Mouse (Mus musculus) heart, postnatal 10 days (tissue): ENCODE measurements at regions not wholly inside any gene's neighbourhood (a gene's known extent, or its start where the extent isn't known, plus 50 kb on each side); places are given as distances from the start of the nearest gene placed in this dataset.

Source experiments
- DNase-seq, 2 experiments: peaks; one replicate each; pipeline ENCODE4 v3.0.0; 2021
- intact Hi-C: fragments of 180-260 bp; cut with DNase I; formaldehyde crosslinking; loops from one replicate; pipeline ENCODE4 v1.15.1; 2025

DNA sequence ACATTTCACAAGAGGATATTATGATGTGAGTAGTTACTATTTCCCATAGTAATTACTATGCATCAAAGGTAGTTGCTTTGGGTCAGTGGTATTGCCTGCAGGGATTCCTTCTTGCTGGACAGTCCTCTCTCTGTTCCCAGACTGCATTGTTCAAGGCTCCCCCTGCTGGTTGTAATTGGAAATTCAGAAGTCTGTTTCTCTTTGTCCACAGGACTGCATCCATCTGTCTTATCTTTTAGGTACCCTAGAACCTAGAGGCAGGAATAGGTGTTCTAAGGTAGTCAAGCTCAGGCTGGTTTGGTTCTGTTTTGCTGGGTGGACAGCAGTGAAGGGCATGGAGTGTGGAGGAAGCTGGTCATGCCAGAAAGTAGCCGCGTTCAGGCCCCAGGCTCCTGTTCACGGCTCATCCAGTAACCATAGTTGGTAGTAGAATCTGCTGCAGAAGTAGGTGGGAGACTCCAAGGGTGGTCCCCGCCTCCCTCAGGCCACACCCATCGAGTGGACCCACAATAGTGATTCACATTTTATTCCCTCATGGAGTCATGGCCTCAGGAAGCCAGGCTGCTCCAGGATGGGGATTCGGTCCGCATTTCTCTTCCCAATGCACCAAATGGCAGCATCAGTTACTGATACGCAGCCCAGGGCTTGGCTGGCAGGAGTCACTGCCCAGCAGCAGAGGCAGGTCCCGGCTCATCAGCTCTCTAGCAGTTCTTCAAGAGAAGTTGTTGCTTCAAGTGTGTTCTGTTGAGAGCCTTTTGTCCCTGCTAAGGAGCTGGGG lies 51.7 kb upstream of the Caprin1 start:
- intact Hi-C loops, result loop anchor here (2.0 kb wide), 2 partner anchors 52 to 284 kb away; partner anchors contain the start of gene Caprin1
- peak; percentile 66 to 80 for DNase-seq

DNA sequence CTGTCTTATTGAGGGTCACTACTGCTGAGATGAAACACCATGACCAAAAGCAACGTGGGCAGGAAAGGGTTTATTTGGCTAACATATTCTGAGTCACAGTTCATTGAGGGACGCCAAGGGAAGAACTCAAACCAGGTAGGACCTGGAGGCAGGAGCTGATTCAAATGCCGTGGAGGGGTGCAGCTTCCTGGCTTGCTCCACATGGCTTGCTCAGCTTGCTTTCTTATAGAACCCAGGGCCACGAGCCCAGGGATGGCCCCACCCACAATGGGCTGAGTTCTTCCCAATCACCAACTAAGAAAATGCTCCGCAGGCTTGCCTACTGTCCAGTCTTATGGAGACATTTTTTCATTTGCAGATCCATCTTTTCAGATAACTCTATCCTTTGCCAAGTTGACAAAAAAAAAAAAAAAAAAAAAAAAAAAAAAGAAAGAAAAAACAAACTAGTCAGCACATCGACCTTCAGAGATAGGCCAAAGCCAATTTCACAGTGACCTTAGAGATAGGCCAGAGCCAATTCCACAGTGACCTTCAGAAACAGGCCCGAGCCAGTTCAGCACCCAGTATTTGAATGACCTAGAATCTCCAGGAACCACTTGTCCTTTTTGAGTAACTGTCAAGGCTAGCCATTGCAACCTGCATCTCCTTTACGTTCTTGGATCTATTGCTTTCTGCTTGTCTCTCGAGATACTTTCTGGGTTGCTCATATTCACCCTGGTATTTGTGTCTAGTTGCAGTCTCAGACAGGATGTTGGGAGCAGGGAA lies 52.5 kb upstream of the Caprin1 start:
- intact Hi-C loops, result loop anchor here (2.0 kb wide), 2 partner anchors 53 to 285 kb away; partner anchors contain the start of gene Caprin1
- peak in 1 of 2 experiments; percentile 16 for DNase-seq

DNA sequence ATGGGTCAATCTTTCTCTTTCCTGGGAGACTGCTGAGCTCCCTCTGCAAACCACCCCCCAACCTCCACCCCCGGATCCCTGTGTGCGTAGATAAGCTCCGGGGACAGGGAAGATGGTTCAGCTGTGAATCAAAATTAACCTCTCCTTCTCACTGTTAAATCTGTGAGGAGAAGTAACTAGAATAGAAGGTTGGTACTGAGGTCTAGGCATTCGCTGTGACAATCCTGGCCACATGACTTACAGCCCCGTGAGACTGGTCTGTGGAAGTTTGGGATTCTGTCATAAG lies 53.0 kb upstream of the Caprin1 start:
- no peak for DNase-seq
- intact Hi-C loops, result no loop called here

DNA sequence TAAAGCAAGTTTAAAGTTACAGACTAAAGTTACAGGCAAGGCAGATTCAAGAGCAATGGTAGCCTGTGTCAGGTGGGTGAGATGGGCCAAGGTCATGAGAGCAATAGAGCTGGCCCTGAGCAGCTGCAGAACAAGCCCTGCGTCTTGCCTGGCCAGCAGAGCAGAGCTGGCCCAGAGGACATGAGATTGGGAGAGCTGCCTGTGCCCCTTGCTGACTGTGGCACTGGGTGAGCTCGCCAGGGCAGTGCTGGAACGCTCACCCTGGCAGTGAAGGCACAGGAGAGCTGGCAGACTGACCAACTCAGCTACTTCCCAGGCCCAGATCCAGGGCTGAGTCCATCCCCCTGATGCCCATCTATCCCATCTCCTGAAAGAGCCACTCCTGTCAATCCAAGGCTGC lies 53.7 kb upstream of the Caprin1 start:
- peak; percentile 34 to 52 for DNase-seq
- intact Hi-C loops, result no loop called here

DNA sequence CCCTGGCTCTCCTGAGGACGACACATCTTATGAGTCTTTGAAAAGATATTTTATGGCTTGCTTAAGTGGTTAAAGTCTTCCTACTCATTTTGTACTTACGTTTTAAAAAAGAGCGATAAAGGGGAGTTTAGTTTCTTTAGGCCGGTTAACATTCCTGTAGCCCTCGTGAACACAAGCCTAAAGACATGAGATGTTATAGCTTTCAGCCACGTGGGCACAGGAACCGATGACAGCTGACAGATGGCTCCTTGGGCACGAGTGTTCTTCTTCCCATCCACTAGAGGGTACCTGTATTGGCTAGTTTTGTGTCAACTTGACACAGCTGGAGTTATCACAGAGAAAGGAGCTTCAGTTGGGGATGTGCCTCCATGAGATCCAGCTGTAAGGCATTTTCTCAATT lies 63.8 kb upstream of the Caprin1 start:
- intact Hi-C loops, result no loop called here
- DNase-seq, result no peak

DNA sequence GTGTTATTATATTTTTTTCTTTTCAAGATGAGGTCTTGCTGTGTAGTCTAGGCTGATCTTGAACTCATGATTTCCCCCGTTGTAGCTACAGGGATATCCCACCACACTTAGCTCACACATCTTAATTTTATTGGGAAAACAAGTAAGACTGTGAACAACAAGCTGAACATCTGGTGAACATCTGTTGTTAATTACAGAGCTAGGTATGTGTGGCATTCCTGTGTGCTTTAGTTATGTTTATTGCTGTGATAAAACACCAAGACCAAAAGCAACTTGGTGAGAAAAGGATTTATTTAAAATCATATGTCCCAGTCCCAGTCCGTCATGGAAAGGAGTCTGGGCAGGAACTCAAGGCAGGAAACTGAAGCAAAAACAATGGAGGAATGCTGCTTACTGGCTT lies 66.8 kb upstream of the Caprin1 start:
- intact Hi-C loops, result no loop called here
- no peak for DNase-seq

DNA sequence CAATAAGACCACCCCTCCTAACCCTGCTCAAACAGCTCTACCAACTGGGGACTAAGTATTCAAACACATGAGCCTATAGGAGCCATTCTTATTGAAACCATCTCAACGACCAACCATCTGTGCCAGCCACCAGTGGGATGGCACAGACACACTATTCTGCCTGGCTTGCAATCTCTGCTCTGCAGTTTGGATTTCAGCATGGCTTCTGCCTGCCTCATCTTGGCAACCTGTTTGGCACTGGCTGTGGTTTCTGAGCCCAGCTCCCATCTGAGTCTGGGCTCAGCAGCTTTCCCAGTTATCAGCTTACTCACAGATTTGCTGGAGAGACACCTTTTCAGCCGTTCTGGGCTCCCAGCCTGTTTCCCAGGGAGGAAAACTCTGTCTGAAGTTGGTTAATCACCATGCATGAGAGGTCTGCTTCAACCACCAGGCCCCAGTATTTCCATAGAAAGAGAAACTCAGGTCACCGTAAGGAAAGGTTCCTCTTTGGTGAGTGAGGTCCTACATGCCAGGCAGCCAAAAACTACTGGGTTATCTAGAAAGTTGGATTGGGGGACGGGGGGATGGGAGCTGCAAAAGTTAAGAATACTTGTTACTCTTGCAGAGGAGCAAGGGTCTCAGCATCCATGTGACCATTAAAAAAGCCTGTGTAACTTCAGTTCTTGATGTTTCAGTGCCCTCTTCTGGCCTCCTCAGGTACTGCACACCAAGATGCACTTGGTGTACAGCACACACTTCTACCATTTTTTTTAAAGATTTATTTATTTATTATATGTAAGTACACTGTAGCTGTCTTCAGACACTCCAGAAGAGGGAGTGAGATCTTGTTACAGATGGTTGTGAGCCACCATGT lies 68.1 kb upstream of the Caprin1 start:
- intact Hi-C loops, result loop anchor here (5.0 kb wide), 1 partner anchor 308 kb away; no protein-coding TSS in a partner anchor
- DNase-seq, result peak; percentile 19 to 70

DNA sequence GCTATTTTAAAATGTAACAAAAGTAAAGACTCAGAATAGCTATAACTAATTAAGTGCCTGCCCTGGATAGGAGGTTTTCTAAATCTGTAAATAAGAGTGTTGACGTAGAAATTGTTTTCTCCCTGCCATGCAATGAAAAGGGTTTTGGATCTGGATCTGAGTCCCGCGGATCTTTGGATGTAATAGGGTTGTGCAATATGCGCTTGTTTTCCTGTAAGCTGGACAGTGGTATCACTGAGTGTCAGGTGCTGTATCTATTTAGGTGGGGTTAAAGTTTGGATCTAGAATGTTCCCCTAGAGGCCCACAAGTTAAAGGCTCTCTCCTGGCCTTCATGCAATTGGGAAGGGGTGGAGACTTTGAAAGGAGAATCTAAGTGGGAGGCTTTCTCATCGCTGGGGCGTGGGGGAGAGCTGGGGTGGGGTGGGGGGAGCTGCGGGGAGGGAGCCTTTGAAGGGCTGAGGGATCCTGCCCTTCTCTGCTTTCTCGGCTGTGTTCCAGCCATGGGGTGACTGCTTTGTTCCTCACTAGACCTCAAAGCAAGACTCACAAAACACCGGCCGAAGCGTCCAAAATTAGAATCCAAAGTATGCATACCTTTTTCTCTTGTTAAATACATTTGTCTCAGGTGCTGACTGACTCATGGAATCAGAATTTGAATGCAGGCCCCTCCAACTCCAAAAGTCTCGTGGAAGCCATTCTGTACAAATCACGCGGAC lies 70.0 kb upstream of the Caprin1 start:
- no peak for DNase-seq
- intact Hi-C loops, result loop anchor here (5.0 kb wide), 1 partner anchor 310 kb away; no protein-coding TSS in a partner anchor

DNA sequence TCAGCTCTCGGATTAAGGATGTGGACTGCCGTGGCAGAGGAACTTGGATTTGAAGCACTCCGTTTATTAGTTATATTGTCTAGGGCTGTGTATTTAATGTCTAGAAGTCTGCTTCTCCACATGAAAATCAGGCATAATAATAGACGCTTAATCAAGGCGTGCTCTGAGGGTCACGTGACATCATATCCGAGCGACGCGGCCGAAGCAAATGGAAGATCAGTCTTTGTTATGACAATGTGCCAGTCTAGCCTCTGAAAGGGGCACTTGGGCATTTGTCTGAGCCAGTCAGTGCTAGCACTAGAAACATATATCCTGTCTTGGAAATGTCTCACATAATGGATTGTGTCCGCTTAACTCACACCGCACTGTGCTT lies 70.5 kb upstream of the Caprin1 start:
- no peak for DNase-seq
- intact Hi-C loops, result loop anchor here (5.0 kb wide), 1 partner anchor 311 kb away; no protein-coding TSS in a partner anchor

DNA sequence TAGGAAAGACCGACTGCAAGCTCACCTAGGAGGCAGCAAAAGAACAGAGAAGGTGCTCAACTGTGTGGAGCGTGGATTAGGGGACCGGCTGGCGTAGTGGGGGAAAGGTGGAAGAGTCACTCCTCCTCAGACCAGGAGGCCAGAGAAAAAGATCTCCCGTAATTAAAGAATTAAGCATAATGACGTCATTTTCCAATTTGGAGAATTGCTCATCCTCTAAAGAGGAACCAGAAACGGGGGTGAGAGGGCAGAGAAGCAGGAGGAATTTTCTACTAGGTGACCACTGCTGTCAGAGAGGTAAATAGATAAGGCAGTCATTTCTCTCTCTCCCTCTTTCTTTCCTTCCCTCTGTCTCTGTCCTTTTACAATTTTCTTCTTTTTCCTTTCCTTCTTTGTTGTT lies 71.2 kb upstream of the Caprin1 start:
- intact Hi-C loops, result loop anchor here (5.0 kb wide), 1 partner anchor 311 kb away; no protein-coding TSS in a partner anchor
- no peak for DNase-seq

DNA sequence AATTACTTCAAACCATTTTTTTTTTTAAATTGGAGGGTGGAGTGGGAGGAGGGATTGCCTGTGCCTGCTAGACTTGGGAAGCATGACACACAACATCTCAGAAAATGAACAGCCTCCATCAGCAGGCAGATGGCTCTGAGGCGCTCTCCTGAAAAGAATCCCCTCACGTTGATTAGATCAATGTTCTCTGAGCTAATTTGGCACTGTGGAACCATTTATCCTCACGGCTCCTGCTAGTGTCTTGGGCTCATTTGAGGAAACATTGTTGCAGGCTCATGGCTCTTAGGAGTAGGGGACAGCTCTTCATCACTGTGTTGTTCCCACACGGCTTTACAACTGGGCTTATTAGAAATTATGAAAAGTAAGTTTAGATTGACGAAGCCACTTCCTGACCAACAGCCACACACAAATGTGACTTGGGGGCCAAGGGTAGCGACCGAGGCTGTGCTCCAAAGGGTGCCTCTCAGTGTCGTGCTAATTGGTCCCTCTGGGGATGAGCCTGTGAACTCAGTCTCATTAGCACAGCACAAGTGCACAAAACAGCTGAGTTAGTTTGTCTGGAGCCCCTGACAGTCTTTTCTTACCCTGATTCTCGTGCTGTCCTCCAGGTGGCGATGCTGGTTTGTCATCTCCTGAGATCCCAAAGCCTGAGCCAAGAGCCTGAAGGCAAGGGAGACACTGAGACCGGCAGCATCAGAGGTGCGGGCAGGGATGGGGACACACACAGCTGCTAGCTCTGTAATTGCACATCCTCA lies 74.2 kb upstream of the Caprin1 start:
- intact Hi-C loops, result loop anchor here (1.0 to 2.0 kb wide), 2 partner anchors 99 to 111 kb away; no protein-coding TSS in a partner anchor
- DNase-seq, result peak; percentile 82 to 88

DNA sequence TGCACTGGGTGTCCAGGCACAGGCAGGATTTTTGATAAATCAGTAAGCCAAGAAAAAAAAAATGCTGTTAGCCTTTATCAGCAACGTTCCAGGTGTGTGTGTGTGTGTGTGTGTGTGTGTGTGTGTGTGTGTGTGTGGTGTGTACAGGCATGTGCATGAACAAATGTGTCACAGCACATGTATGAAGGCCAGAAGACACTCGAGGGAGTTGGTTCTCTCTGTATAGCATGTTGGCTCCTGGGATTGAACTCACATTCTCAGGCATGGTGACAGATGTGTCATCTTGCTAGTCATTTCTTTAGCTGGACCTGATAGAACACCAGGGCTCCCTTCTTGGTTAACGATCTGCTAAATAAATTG lies 74.8 kb upstream of the Caprin1 start:
- intact Hi-C loops, result loop anchor here (1.0 to 2.0 kb wide), 2 partner anchors 99 to 110 kb away; no protein-coding TSS in a partner anchor

DNA sequence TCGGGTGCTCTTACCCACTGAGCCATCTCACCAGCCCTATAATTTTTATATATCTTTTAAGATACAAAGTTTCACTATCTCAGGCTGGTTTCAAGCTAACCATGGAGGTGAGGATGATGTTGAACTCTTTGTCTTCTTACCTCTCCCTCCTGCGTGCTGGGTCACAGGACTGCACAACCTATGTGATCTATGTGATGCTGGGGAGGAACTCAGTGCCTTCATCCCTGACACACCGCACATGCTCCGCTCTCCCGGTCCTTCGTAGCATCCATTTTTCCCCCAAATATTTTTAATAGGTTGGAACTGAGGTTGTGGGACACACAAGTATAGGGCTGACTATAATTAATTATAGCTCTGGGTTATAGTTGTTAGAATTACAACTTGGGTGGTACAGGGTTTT lies 75.9 kb upstream of the Caprin1 start:
- intact Hi-C loops, result loop anchor here (2.0 kb wide), 1 partner anchor 97 kb away; no protein-coding TSS in a partner anchor
- no peak for DNase-seq

More for the DNA sequence above, 74.8 kb upstream of the Caprin1 start:
- DNase-seq, result no peak

DNA sequence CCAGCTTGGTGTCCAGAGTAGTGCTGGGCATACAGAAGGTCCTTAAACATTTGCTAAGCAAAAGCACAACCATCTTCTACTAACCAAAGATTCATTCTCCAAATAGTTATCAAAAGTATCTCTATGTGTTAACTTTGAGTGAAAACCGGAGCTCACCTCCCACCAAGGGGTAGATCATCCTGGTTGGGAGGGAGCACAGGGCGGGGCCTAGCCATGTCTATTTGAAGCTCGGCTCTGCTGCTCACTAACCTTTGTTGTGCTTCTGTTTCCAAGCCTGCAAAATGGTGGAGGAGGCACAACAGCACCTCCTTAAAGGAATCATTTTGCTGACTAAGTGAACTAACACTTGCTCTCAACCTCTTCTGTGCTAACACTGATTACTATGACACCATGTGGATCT lies 77.0 kb upstream of the Caprin1 start:
- intact Hi-C loops, result no loop called here
- no peak for DNase-seq

DNA sequence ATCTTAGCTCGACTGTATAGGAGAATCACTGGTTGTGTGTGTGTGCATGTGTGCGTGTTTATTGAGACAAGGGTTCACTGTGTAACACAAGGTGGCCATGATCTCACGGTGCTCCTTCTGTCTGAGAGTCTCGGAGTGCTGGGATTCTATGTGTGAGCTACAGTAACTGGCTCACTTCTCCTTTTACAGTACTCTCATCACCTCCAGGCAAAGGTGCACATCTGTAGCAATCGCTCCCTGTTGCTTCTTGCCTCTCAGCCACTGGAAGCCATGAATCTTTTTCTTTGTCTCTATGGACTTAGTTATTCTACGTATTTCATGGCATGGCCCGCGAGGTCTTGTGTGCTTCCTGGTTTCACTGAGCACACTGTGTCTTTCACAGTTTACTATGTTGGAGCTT lies 78.3 kb upstream of the Caprin1 start:
- intact Hi-C loops, result no loop called here
- DNase-seq, result no peak

DNA sequence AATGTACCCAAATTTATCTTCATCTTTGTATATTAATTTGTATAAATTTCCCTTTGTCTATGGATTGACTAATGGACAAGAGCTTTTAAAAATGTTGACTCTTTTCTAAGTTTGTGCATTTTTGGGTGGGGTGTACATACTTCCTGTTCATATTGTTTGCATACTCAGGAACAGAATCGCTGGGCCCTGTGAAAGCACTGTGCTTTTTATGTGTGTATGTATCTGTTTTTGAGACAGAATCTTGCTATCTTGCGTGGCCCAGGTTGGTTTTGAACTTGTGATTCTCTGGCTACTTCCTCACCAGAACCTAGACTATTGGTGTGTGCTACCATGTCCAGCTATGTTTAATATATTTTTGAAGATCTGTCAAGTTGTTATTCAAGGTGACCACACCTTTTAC lies 78.8 kb upstream of the Caprin1 start:
- intact Hi-C loops, result no loop called here
- DNase-seq, result no peak

DNA sequence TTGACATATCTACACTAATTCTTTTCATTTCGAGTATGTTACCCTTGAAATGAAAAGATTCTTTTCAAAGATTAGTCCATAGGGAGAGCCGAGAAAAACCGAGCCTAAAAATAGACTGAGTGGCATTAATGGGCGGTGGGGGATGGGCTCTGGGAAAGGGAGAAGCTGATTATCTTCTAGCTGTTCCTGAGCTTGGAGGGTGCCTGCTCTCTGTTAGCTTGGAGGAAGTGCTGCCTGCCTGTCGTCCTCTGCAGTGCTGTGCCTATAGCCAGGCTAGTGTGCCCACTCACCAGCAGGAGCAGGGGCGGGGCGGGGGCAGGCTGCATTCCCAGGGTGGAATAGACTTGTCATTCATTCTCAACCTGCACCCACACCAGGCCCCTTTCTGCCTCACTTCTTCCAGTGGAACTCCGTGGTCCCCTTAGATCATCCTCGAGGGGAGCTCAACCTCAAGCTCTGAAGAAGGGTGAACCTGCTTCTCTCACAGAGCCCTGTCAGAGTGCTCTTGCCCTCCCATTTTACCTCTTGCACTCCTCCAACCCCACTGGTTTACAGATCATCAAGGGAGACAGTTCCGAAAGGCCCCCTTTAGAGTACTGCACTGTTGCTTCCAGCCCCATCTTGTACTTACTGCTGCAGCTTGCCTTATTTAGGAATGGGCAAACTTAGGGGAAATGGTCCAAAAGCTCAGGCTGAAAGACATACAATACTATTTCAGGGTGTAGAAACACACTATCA lies 76.6 kb upstream of the Lmo2 start:
- DNase-seq, result peak in 1 of 2 experiments; percentile 45
- intact Hi-C loops, result no loop called here

DNA sequence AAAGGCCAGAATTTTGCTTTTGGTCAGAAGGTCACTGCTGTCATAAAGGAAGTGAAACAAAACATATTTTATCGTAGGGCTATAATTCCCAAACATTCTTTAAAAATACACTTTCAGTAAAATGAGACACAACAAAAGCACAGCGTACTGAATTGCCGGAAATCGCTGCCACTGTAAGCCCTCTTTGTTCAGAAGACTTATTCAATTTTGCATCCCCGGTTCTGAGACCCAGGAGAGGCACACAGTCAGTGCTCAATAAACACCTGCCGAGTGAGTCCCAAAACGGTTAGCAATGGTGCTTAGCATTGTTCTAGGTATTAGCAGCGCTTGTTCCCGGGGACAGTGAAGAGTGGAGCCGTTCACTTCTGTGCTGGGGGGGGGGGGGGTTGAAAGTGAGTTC lies 72.9 kb upstream of the Lmo2 start:
- intact Hi-C loops, result no loop called here
- no peak for DNase-seq

DNA sequence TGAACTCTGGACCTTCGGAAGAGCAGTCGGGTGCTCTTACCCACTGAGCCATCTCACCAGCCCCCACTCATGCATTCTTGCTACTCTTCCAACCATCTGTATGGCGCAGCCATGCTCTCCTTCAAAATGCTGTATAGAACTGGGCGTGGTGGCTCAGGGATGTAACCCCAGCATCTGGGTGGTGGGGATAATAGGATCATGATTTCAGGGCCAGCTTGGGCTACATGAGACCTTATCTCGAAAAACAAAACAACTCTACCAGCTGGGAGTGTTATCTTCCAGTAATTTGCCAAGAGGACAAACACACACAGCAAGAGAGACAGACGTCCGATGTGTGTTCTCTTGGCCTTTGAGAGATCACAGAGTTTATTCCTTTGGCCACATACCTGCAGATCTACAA lies 69.8 kb upstream of the Lmo2 start:
- DNase-seq, result no peak
- intact Hi-C loops, result no loop called here
